Mouse (Mus musculus) forebrain, embryonic 16.5 days (tissue): ENCODE measurements at regions not wholly inside any gene's neighbourhood (a gene's known extent, or its start where the extent isn't known, plus 50 kb on each side); places are given as distances from the start of the nearest gene placed in this dataset.
A peak's percentile ranks its signal among the peaks of the same experiment; 100 is the strongest.

Source experiments
- ATAC-seq: fragments of 200-750 bp; cut with Nextera tagmentation; 2 replicates; pipeline ENCODE4 v1.8.0; 2017; ENCODE audit warnings: mild to moderate bottlenecking, moderate library complexity
- H3K27ac ChIP-seq: fragments of 300-500 bp; sonication (generic); 2 replicates; pipeline ENCODE4 v1.5.1; 2014; ENCODE audit warnings: low read length, control low read depth
- H3K27me3 ChIP-seq: fragments of 300-500 bp; sonication (generic); replicated peaks from 2 replicates; pipeline ENCODE4 v1.6.1; 2014; ENCODE audit warnings: low read length; ENCODE audit not compliant: control insufficient read depth, insufficient read depth
- H3K36me3 ChIP-seq: fragments of 300-500 bp; sonication (generic); 2 replicates; pipeline ENCODE4 v1.6.1; 2014; ENCODE audit not compliant: control insufficient read depth, insufficient read depth
- H3K4me1 ChIP-seq: fragments of 300-500 bp; sonication (generic); replicated peaks from 2 replicates; pipeline ENCODE4 v1.6.1; 2014; ENCODE audit warnings: low read length; ENCODE audit not compliant: control insufficient read depth, insufficient read depth
- H3K4me2 ChIP-seq: fragments of 300-500 bp; sonication (generic); 2 replicates; pipeline ENCODE4 v1.6.1; 2014; ENCODE audit warnings: mild to moderate bottlenecking, low read length, control low read depth
- H3K4me3 ChIP-seq: fragments of 300-500 bp; sonication (generic); replicated peaks from 2 replicates; pipeline ENCODE4 v1.5.1; 2014; ENCODE audit warnings: mild to moderate bottlenecking, low read length, control low read depth
- H3K9ac ChIP-seq: fragments of 300-500 bp; sonication (generic); replicated peaks from 2 replicates; pipeline ENCODE4 v1.6.1; 2014; ENCODE audit warnings: low read depth, low read length, control low read depth
- H3K9me3 ChIP-seq: fragments of 300-500 bp; sonication (generic); 2 replicates; pipeline ENCODE4 v1.6.1; 2016; ENCODE audit warnings: low read length; ENCODE audit not compliant: control insufficient read depth
- WGBS: fragments of 180-500 bp; shearing (Covaris S2); extraction: QIAGEN DNeasy Blood & Tissue Kit; methylation state at CpG from one replicate; pipeline ENCODE4 v1.1.7; 2014; 5-methylcytosine and 5-hydroxymethylcytosine counted together

DNA sequence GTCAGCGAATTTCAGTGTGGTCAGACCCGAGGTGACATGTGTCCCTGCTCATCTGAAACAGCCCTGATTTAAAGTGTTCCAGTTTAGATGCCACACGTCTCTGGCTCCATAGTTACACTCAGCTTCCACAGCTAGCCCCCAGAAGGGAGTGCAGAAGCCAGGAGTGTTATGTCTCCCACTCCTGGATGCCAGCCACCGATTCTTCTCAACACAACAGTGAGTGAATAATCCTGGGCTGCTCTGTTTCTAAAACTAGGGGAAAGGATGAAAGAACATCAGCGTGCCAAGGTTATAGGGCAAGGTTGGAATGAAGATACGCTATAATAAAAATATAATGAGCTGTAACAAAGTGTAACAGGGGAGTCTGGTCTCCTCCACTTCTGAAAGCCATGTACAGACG, 51.5 kb upstream of the Stmnd1 start:
- no peak for ATAC-seq
- Histone ChIP-seq H3K36me3 (no peaks in the 10 kb centered on the region), H3K4me2 (no peak overlapping the region), H3K9me3 (no peaks in the 10 kb centered on the region), H3K4me1 (peaks cover 23% of the 10 kb centered on the region), H3K4me3 (no peak overlapping the region), H3K9ac (no peak overlapping the region), H3K27me3 (no peaks in the 10 kb centered on the region), H3K27ac (no peak overlapping the region)
- WGBS, result 69% methylated on average over 7 of the region's 7 CpGs

DNA sequence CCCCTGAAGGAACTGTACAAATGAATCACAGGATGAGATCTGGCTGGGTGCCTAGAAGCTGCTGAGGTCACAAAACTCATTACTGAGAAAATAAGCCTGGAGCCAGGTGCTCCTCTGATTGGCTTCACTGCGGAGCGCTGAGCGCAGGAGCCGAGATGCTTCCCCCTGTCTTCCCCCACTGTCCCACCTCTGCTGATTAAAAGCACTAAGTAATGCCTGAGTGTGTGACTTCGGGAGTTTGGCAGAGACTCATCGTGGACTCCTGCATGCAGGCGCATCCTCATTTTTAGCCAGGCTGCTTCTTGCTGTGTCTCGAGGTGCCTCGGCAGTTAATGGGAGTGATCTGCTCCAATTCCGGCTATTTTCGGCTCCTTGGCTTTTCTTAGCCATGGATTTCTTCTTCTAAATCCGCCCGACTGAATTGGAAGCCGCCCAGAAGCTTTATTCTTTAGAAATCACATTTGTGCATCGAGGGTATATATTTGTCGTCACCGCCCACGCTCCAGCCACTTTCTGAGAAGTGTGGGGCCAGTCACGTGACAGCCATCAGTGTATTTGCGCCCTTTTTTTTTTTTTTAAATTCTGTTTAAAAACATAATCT, 55.3 kb upstream of the Stmnd1 start:
- 10% methylated on average over 20 of the region's 20 CpGs for WGBS
- no peaks in the 10 kb centered on the region for H3K36me3 ChIP-seq
- ATAC-seq, result peak; percentile 78
- peak overlapping the region; percentile 78 for H3K27ac ChIP-seq
- peak overlapping the region; percentile 52 for H3K9ac ChIP-seq
- no peaks in the 10 kb centered on the region for H3K9me3 ChIP-seq
- H3K27me3 ChIP-seq, result no peaks in the 10 kb centered on the region
- peaks cover 26% of the 10 kb centered on the region for H3K4me1 ChIP-seq
- peak overlapping the region; percentile 46 for H3K4me3 ChIP-seq
- H3K4me2 ChIP-seq, result peak overlapping the region; percentile 85

DNA sequence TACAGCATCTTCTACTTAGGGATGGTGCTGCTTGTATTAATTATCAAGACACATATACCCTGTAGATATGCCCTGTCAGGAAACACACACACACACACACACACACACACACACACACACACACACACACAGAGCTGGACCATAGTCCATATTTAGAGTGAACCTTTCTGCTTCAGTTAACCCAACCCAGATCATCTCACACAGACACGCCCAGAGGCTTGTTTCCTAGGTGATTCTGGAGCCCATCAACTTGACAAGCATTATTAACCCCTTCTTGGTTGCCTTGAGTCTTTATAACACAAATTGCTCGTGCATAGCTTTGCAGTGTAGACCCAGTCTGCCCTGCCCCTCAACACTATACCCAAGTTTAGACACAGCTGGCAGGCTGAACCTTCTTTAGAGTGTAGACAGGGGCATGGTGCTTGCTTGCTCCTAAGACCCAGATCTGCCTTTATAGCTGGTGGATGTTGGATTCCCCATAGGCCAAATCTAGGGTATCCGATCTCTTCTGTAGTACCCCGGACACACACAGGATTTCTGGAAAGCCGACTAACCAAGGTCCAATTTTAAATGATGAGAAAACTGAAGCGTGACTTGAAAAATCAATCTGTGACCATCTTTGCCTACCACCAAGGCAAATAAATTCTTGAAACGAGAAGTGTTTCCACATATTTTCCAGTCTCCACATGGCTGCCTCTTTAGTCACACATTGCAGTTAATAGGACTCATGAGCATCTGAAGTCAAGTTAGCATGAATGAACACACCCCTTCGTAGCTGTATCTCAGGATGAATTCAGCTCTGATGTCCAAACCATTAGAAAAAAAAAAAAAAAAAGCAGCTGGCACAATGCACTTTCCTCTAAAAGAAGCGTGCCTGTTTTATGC, 56.3 kb upstream of the Stmnd1 start:
- H3K9ac ChIP-seq, result peak overlapping the region; percentile 6; the same call in 1 of the 2 replicates
- 43% methylated on average over 9 of the region's 9 CpGs for WGBS
- H3K4me1 ChIP-seq, result peaks cover 26% of the 10 kb centered on the region
- ATAC-seq, result 0 out of 2 replicates have a peak, but pooled peaks have one; percentile 29
- H3K9me3 ChIP-seq, result no peaks in the 10 kb centered on the region
- H3K4me3 ChIP-seq, result peak overlapping the region; percentile 46
- no peaks in the 10 kb centered on the region for H3K36me3 ChIP-seq
- no peaks in the 10 kb centered on the region for H3K27me3 ChIP-seq
- peak overlapping the region; percentile 78 for H3K27ac ChIP-seq
- peak overlapping the region; percentile 85 for H3K4me2 ChIP-seq

DNA sequence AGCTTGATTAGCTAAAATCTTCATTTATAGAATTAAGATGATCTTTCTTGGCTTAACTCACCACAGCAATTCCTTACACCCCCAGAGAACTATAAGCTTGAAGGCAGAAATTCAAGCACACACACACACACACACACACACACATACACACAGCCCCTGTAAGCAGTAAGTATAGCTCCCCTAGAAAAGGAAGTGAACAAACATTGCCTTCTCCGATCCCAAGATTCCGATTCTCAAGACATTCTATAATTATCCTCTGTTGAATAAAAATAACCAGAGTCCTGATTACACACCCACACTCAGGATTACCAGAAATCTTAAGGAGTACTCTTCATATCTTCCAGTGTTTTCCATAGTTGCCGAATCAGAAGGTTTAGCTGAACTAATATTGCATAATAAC, 70.0 kb upstream of the Stmnd1 start:
- H3K4me3 ChIP-seq, result no peak overlapping the region
- ATAC-seq, result no peak
- H3K27ac ChIP-seq, result no peak overlapping the region
- H3K36me3 ChIP-seq, result no peaks in the 10 kb centered on the region
- H3K9me3 ChIP-seq, result no peaks in the 10 kb centered on the region
- no peaks in the 10 kb centered on the region for H3K27me3 ChIP-seq
- no peaks in the 10 kb centered on the region for H3K4me1 ChIP-seq
- H3K4me2 ChIP-seq, result no peak overlapping the region
- 80% methylated on average over 3 of the region's 3 CpGs for WGBS
- H3K9ac ChIP-seq, result no peak overlapping the region

DNA sequence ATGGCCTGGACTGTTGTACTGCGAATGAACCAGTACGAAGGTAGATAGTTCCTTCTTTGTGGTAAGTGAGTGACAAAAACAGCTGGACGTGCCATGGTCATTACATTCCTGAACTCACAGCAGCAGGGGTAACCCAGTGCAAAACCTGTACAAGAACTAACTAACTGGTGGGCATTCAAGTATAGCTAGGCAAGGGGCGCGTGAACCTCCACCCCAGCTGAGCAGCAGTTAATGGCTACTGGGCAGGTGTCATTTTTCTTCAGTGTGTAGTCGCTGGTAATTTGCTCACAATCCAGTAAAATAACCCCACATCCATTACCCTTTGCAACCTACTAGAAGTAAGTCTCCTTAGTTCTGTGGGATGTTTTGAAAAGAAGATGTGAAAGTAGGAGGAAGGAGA, 70.9 kb upstream of the Stmnd1 start:
- Histone ChIP-seq H3K27me3 (no peaks in the 10 kb centered on the region), H3K4me1 (no peaks in the 10 kb centered on the region), H3K27ac (no peak overlapping the region), H3K4me3 (no peak overlapping the region), H3K9me3 (no peaks in the 10 kb centered on the region), H3K4me2 (no peak overlapping the region), H3K36me3 (no peaks in the 10 kb centered on the region), H3K9ac (no peak overlapping the region)
- ATAC-seq, result no peak
- WGBS, result 87% methylated on average over 6 of the region's 6 CpGs

DNA sequence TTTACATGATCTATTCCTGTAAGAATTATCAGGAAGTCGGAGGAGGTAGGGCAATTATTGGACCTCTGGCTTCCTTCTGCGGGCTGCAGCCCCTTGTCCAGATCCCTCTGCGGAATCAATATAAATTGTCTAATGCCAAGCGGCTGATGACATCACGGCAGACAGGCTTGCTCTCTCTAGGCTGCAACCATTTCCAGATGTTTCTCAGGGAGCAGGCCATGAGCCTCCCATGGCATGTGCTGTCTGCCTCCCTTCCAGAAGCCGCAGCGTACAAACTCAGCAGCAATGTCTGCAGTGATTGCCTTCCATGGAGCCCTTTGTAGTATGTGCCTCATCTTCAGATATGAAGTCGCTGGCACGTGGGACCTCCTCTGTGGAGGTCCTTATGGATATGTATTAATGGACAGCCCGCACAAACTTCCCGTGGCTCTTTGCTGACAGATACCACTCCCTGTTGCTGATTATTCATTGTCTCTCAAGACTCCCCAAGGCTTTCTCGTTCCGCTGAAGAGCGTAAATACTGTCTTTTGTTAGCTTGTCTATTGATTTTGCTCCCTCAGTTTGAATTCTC, 72.4 kb upstream of the Stmnd1 start:
- Histone ChIP-seq H3K9ac (no peak overlapping the region), H3K4me2 (no peak overlapping the region), H3K27me3 (no peaks in the 10 kb centered on the region), H3K9me3 (no peaks in the 10 kb centered on the region), H3K36me3 (no peaks in the 10 kb centered on the region), H3K4me1 (no peaks in the 10 kb centered on the region), H3K4me3 (no peak overlapping the region), H3K27ac (no peak overlapping the region)
- no peak for ATAC-seq
- 73% methylated on average over 14 of the region's 14 CpGs for WGBS

DNA sequence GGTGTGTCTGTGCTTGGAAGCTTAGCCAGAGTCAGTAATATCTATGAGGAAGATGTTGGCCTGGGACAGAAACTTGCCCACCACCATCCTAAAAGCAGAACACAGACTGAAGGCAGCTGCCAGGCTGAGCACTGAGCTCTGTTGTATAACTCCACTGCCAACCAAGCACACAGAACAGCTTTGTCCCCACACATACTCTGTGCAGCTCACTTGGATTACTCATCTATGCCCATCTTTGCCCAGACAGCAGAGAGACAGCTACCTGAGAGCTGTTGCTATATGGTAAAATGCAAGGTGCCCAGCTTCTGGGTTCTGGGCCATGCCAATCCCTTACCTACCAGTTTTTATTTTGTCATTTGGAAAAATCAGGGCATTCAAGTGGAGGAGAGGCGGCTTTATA, 80.4 kb upstream of the Stmnd1 start:
- Histone ChIP-seq H3K36me3 (no peaks in the 10 kb centered on the region), H3K4me3 (no peak overlapping the region), H3K27ac (no peak overlapping the region), H3K9me3 (no peaks in the 10 kb centered on the region), H3K9ac (no peak overlapping the region), H3K27me3 (no peaks in the 10 kb centered on the region), H3K4me1 (no peaks in the 10 kb centered on the region), H3K4me2 (no peak overlapping the region)
- no peak for ATAC-seq
- WGBS, result 77% methylated on average over 1 of the region's 1 CpGs

DNA sequence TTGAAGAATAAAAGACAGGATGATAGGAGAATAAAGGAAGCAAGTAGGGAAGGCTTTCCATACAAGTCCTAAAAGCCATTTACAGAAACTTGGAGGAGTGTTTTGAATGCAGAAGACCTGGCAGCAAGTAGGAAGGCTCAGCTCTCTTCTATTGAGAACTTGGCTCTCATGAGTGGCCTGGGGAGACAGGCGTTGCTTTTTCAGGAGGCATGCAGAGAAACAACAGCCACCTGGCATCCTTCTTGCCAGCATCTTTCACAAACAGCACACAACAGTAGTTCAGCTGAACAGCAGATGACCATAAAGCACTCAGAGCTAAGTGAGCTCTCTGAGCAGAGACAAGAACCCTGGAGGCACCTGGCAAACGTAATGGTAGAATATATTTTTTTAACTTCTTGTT, 83.8 kb upstream of the Stmnd1 start:
- Histone ChIP-seq H3K9ac (no peak overlapping the region), H3K27ac (no peak overlapping the region), H3K27me3 (no peaks in the 10 kb centered on the region), H3K4me2 (no peak overlapping the region), H3K4me1 (no peaks in the 10 kb centered on the region), H3K9me3 (no peaks in the 10 kb centered on the region), H3K36me3 (no peaks in the 10 kb centered on the region), H3K4me3 (no peak overlapping the region)
- ATAC-seq, result no peak
- WGBS, result 75% methylated on average over 2 of the region's 2 CpGs

DNA sequence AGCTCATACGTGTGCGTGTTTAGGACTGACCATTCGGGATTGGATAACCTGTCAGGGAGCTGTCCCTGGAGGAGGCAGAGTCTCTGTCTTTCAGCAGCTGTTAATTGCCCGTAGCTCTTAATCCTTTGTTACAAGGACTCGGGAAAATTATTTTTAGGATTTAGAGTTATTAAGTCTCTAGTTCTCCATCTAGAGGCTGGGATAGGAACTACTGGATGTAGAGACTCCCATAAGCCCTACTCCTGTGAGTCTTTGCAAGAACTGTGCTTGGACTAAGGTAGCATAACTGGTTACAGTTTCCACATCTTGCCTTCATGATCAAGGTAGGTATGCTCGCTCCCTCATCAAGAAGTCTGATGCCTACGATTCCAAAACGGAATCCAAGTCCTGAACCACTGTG, 90.7 kb upstream of the Stmnd1 start:
- ATAC-seq, result no peak
- Histone ChIP-seq H3K36me3 (no peaks in the 10 kb centered on the region), H3K27ac (no peak overlapping the region), H3K4me3 (no peak overlapping the region), H3K4me2 (no peak overlapping the region), H3K9ac (no peak overlapping the region), H3K27me3 (no peaks in the 10 kb centered on the region), H3K4me1 (peaks cover 17% of the 10 kb centered on the region), H3K9me3 (no peaks in the 10 kb centered on the region)
- 72% methylated on average over 8 of the region's 8 CpGs for WGBS
